Mouse (Mus musculus) heart, embryonic 11.5 days (tissue): ENCODE measurements around the gene Snapc2. TPM values are rescaled to one million over a fixed set of nuclear protein-coding genes. Genes with fewer than 3 reads are reported as not detected.

Experiments
- ATAC-seq: fragments of 200-750 bp; cut with Nextera tagmentation; replicated peaks from 2 replicates; pipeline ENCODE4 v1.8.0; 2017; ENCODE audit warnings: moderate library complexity; ENCODE audit not compliant: insufficient number of reproducible peaks, low FRiP score, low TSS enrichment
- H3K27ac ChIP-seq: fragments of 300-500 bp; sonication (generic); 2 replicates; pipeline ENCODE4 v1.5.1; 2014; ENCODE audit warnings: mild to moderate bottlenecking, low read depth, low read length
- H3K27me3 ChIP-seq: fragments of 300-500 bp; sonication (generic); 2 replicates; pipeline ENCODE4 v1.6.1; 2014; ENCODE audit warnings: mild to moderate bottlenecking, low read length, mixed read lengths; ENCODE audit not compliant: control insufficient read depth, insufficient read depth
- H3K36me3 ChIP-seq: fragments of 300-500 bp; sonication (generic); 2 replicates; pipeline ENCODE4 v1.6.1; 2014; ENCODE audit warnings: mild to moderate bottlenecking, low read length, moderate library complexity, mixed read lengths; ENCODE audit not compliant: control insufficient read depth, insufficient read depth
- H3K4me1 ChIP-seq: fragments of 300-500 bp; sonication (generic); 2 replicates; pipeline ENCODE4 v1.6.1; 2014; ENCODE audit warnings: low read length; ENCODE audit not compliant: control insufficient read depth, insufficient read depth
- H3K4me2 ChIP-seq: fragments of 300-500 bp; sonication (generic); 2 replicates; pipeline ENCODE4 v1.6.1; 2014; ENCODE audit warnings: mild to moderate bottlenecking, moderate library complexity
- H3K4me3 ChIP-seq: fragments of 300-500 bp; sonication (generic); 2 replicates; pipeline ENCODE4 v1.5.1; 2014; ENCODE audit warnings: low read depth, low read length
- H3K9ac ChIP-seq: fragments of 300-500 bp; sonication (generic); 2 replicates; pipeline ENCODE4 v1.6.1; 2014; ENCODE audit warnings: mild to moderate bottlenecking, low read depth, low read length, moderate library complexity
- H3K9me3 ChIP-seq: fragments of 300-500 bp; sonication (generic); replicated peaks from 2 replicates; pipeline ENCODE4 v1.6.1; 2016; ENCODE audit warnings: low read length; ENCODE audit not compliant: control insufficient read depth
- WGBS: fragments of 180-500 bp; shearing (Covaris S2); extraction: QIAGEN DNeasy Blood & Tissue Kit; methylation state at CpG from one replicate; pipeline ENCODE4 v1.1.7; 2014; ENCODE audit not compliant: insufficient replicate concordance; 5-methylcytosine and 5-hydroxymethylcytosine counted together
- polyA plus RNA-seq: library from polyadenylated mRNA; unstranded; fragments of >200 nt; fragmentation: Nextera tagmentation; extraction: Ambion mirVana; gene quantifications from 2 replicates; pipeline ENCODE4 v1.2.1, GENCODE M21; 2014

Snapc2 gene
- polyA plus RNA-seq, 1 experiment from 2014 or later, result 41.7 TPM

DNA sequence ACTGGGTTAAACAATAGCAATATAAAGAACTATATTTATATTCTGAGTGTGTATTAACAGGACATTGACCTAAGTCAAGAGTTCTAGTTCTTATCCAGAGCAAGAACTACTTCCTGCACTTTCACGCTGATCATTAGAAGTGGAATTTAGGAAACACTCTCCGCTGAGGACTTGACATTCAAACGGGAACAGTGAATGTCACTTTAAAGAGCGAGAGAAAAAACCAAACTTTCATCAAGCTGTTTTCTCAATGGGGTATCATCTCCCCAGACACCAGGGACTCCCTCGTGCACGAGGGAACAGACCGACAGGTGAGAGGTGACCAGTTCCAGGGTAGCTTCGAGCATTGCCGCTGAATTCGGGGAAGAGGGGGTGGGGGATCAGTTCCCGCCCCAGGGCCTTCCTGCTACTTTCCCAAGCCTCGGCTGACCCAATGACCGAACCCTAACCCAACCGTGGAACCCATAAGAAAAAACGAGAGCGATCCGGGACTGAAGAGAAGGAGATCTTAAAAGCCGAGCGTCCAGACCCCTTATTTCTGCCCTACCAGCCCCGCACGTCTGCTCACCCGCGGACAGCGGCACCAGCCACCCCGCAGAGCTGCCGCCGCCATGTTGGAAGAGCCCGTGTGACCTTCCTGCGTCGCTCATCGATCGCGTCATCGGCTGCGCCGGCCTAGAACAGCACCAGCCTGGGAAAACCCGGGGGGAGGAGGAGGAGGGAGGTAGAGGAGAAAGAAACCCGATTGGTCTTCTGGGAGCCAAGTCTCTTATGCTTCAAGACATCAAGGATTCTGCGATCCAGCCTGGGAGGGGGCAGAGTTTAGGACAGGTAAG, 22.6 kb downstream of the Snapc2 start, which contains the start of gene Timm44:
Timm44 (minus strand) TSS at position 639 of the 836 bp plus-strand sequence.
- WGBS, result under 1% methylated on average over 39 of the region's 39 CpGs

DNA sequence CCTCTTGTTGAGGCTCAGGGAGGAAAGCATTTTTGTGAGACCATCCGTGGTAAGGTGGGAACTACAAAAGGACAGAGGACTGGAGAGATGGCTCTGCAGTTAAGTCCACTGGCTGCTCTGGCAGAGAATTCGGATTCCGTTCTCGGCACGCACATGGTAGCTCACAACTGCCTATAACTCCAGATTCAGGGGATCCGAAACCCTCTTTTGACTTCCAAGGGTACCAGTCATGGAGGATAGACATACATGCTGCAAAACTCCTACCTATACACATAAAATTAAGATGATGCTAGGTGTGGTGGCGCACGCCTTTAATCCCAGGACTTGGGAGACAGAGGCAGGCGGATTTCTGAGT, 23.2 kb downstream of the Snapc2 start:
- no peaks in the 10 kb centered on the region for H3K9me3 ChIP-seq
- H3K27ac ChIP-seq, result no peak overlapping the region
- WGBS, result 27% methylated on average over 9 of the region's 9 CpGs
- H3K27me3 ChIP-seq, result no peaks in the 10 kb centered on the region
- peak overlapping the region; percentile 95 for H3K9ac ChIP-seq
- peak overlapping the region; percentile 87 for H3K4me3 ChIP-seq
- peaks cover 6% of the 10 kb centered on the region for H3K4me1 ChIP-seq
- ATAC-seq, result no peak
- peak overlapping the region; percentile 81 for H3K4me2 ChIP-seq
- H3K36me3 ChIP-seq, result peaks cover 17% of the 10 kb centered on the region

More for the DNA sequence above, 22.6 kb downstream of the Snapc2 start, which contains the start of gene Timm44:
- peak; percentile 95 for ATAC-seq
- Histone ChIP-seq H3K4me3 (peak within 1 kb of the TSS; percentile 87), H3K4me1 (peaks cover 6% of the 10 kb centered on the region), H3K9me3 (no peaks in the 10 kb centered on the region), H3K27me3 (no peaks in the 10 kb centered on the region), H3K36me3 (peaks cover 17% of the 10 kb centered on the region), H3K27ac (no peak within 1 kb of the TSS), H3K4me2 (peak within 1 kb of the TSS; percentile 81), H3K9ac (peak within 1 kb of the TSS; percentile 95)

DNA sequence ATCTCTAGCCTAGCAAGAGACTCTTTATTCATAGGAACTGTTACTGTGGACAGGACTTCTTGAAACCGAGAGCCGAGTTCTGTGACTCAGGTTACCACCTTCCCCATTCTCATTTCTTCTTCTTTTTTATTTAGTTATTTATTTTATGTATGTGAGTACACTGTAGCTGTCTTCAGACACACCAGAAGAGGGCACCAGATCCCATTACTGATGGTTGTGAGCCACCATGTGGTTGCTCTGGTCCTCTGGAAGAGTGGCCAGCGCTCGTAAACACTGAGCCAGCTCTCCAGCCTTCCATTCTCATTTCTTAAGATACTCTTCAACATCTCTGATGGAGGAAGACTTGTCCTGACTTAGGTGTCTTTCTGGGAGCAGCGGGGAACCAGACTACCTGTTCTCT, 39.9 kb downstream of the Snapc2 start:
- 91% methylated on average over 5 of the region's 5 CpGs for WGBS

DNA sequence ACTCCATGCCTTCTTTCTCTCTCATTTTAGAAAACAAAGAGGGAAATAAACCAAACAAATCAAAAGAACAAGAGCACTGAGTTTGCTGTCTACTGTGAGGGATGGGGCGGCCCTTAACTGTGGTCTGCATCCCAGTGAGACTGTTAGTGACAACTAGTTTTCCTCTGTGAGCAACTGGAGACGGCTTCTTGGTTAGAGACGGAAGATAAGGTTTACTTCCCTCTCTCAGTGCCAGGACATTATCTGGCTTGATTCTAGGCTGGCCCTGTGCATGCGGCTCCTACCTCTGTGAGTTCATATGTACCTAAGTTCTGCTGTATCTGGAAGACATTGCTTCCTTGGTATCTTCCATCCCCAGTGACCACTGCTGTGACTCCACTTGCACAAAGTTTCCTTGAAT, 44.9 kb downstream of the Snapc2 start:
- H3K9ac ChIP-seq, result no peak overlapping the region
- ATAC-seq, result no peak
- H3K9me3 ChIP-seq, result no peaks in the 10 kb centered on the region
- H3K27me3 ChIP-seq, result no peaks in the 10 kb centered on the region
- 79% methylated on average over 4 of the region's 4 CpGs for WGBS
- H3K36me3 ChIP-seq, result peaks cover 46% of the 10 kb centered on the region
- no peak overlapping the region for H3K27ac ChIP-seq
- no peak overlapping the region for H3K4me2 ChIP-seq
- no peaks in the 10 kb centered on the region for H3K4me1 ChIP-seq
- H3K4me3 ChIP-seq, result no peak overlapping the region

More for the DNA sequence above, 39.9 kb downstream of the Snapc2 start:
- Histone ChIP-seq H3K4me1 (no peaks in the 10 kb centered on the region), H3K36me3 (peaks cover 27% of the 10 kb centered on the region), H3K27ac (no peak overlapping the region), H3K4me2 (no peak overlapping the region), H3K9ac (no peak overlapping the region), H3K4me3 (no peak overlapping the region), H3K9me3 (no peaks in the 10 kb centered on the region), H3K27me3 (no peaks in the 10 kb centered on the region)
- no peak for ATAC-seq

DNA sequence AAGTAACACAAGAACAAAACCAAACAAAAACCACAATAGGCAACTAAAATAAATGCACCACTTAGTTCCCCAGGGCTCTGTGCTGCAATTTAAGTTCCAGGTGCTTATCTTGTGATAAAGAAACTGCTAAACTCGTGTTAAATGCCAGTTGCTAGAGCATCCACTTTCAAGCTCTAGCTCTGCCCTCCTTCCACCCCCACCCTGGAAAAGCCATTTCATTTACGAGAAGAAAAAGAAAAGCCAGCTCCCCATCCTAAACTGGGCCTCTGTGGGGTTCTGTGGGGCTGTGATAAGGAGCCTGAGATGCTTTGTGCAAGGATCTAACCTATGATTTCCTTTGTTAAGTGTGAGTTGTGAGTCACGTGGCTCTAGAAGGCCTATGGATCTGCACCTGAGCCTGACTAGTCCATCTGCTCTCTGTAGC, 51.3 kb downstream of the Snapc2 start:
- H3K9me3 ChIP-seq, result no peaks in the 10 kb centered on the region
- no peak overlapping the region for H3K4me3 ChIP-seq
- H3K4me1 ChIP-seq, result no peaks in the 10 kb centered on the region
- peaks cover 47% of the 10 kb centered on the region for H3K36me3 ChIP-seq
- peak; percentile 68; the same call in 1 of the 2 replicates for ATAC-seq
- 48% methylated on average over 3 of the region's 3 CpGs for WGBS
- H3K27me3 ChIP-seq, result no peaks in the 10 kb centered on the region
- no peak overlapping the region for H3K9ac ChIP-seq
- H3K27ac ChIP-seq, result no peak overlapping the region
- no peak overlapping the region for H3K4me2 ChIP-seq

Other genes with a start within 250 kb of the Snapc2 start
- not detected in 2 replicates for gene Cd209f, start 147.2 kb upstream of the Snapc2 start, polyA plus RNA-seq
- gene Cd209g, start 119.0 kb upstream of the Snapc2 start, polyA plus RNA-seq, result not detected in 2 replicates
- 10.3 and 12.7 TPM in 2 replicates for gene Evi5l, start 86.5 kb upstream of the Snapc2 start, polyA plus RNA-seq
- 0.35 and 0.63 TPM in 2 replicates for gene Prr36, start 35.6 kb upstream of the Snapc2 start, polyA plus RNA-seq
- gene Lrrc8e, start 26.3 kb upstream of the Snapc2 start, polyA plus RNA-seq, result 0.06 TPM in 1 of 2 replicates, not detected in the other
- 12.5 and 14.4 TPM in 2 replicates for gene Map2k7, start 14.3 kb upstream of the Snapc2 start, polyA plus RNA-seq
- 0.07 TPM in 1 of 2 replicates, not detected in the other for gene Gm49320, start 14.2 kb upstream of the Snapc2 start, polyA plus RNA-seq
- 2.5 and 2.9 TPM in 2 replicates for gene Tgfbr3l, start 4.9 kb upstream of the Snapc2 start, polyA plus RNA-seq
- 33.0 and 33.5 TPM in 2 replicates for gene Ctxn1, start 6.2 kb downstream of the Snapc2 start, polyA plus RNA-seq
- gene Timm44, start 22.8 kb downstream of the Snapc2 start, polyA plus RNA-seq, result 76.9 and 79.6 TPM in 2 replicates
- gene Ccl25, start 72.1 kb downstream of the Snapc2 start, polyA plus RNA-seq, result 13.4 and 14.2 TPM in 2 replicates
- gene Elavl1, start 72.3 kb downstream of the Snapc2 start, polyA plus RNA-seq, result 207 and 208 TPM in 2 replicates
- 26.0 and 34.9 TPM in 2 replicates for gene Cers4, start 239.9 kb downstream of the Snapc2 start, polyA plus RNA-seq